Mouse (Mus musculus) cerebellum, postnatal 14 days (tissue): ENCODE measurements around the gene Hspa12a.
A peak's percentile ranks its signal among the peaks of the same experiment; 100 is the strongest.

Experiments used
- DNase-seq, 2 experiments: peaks; one replicate each; pipeline ENCODE4 v3.0.0; 2021; ENCODE audit warnings: mixed read lengths in 2 of 2

The Hspa12a gene

GRCm38 (mm10) chr19:58859357-58859756 is 84.1 kb downstream of the Hspa12a start:
- DNase-seq, result no peak

- no peak for DNase-seq
Observed at GRCm38 (mm10) chr19:58856129-58856855, 87.2 kb downstream of the Hspa12a start.

- DNase-seq, result no peak
Observed at GRCm38 (mm10) chr19:58854899-58855298, 88.6 kb downstream of the Hspa12a start.

- no peak for DNase-seq
Observed at GRCm38 (mm10) chr19:58853036-58853735, 90.3 kb downstream of the Hspa12a start.

- no peak for DNase-seq
Observed at GRCm38 (mm10) chr19:58850719-58851466, 92.6 kb downstream of the Hspa12a start.

- no peak for DNase-seq
Observed at GRCm38 (mm10) chr19:58849333-58850131, 93.9 kb downstream of the Hspa12a start.

GRCm38 (mm10) chr19:58843606-58844005 is 99.8 kb downstream of the Hspa12a start:
- no peak for DNase-seq

- no peak for DNase-seq
Observed at GRCm38 (mm10) chr19:58840721-58841271, 102.7 kb downstream of the Hspa12a start.

GRCm38 (mm10) chr19:58839806-58840205 is 103.6 kb downstream of the Hspa12a start:
- no peak for DNase-seq

GRCm38 (mm10) chr19:58839345-58839744 is 104.1 kb downstream of the Hspa12a start:
- no peak for DNase-seq

- no peak for DNase-seq
Observed at GRCm38 (mm10) chr19:58838706-58839105, 104.7 kb downstream of the Hspa12a start.

- no peak for DNase-seq
Observed at GRCm38 (mm10) chr19:58833639-58834180, 109.7 kb downstream of the Hspa12a start.

GRCm38 (mm10) chr19:58832988-58833387 is 110.5 kb downstream of the Hspa12a start:
- DNase-seq, result no peak

- DNase-seq, result peak; percentile 77 to 85
Observed at GRCm38 (mm10) chr19:58831280-58831922, 112.1 kb downstream of the Hspa12a start.

- DNase-seq, result no peak
Observed at GRCm38 (mm10) chr19:58830182-58830581, 113.3 kb downstream of the Hspa12a start.

- DNase-seq, result peak; percentile 90 to 94
Observed at GRCm38 (mm10) chr19:58829575-58829974, 113.9 kb downstream of the Hspa12a start.

GRCm38 (mm10) chr19:58827656-58828055 is 115.8 kb downstream of the Hspa12a start:
- peak; percentile 42 to 43 for DNase-seq

GRCm38 (mm10) chr19:58824316-58824715 is 119.1 kb downstream of the Hspa12a start:
- DNase-seq, result no peak

GRCm38 (mm10) chr19:58823301-58823700 is 120.2 kb downstream of the Hspa12a start:
- DNase-seq, result peak in 1 of 2 experiments; percentile 43

GRCm38 (mm10) chr19:58822454-58823200 is 120.8 kb downstream of the Hspa12a start:
- peak; percentile 93 to 95 for DNase-seq
